Mouse (Mus musculus) liver, embryonic 14.5 days (tissue): ENCODE results near the gene Ddx6.

Source experiments
- CTCF ChIP-seq: IDR thresholded peaks from 2 replicates; pipeline ENCODE4 v1.5.1; 2016; ENCODE audit warnings: antibody characterized with exemption, low read depth, control low read depth
- EP300 ChIP-seq: IDR thresholded peaks from 2 replicates; pipeline ENCODE4 v1.6.1; 2016; ENCODE audit warnings: antibody characterized with exemption, low read depth

- TF ChIP-seq CTCF (no peak), EP300 (no peak)
These were observed 9.7 kb upstream of the Ddx6 start for GRCm38 (mm10) chr9:44594901-44595536.
